Mouse (Mus musculus): ENCODE measurements at regions not wholly inside any gene's neighbourhood (a gene's known extent, or its start where the extent isn't known, plus 50 kb on each side); places are given as distances from the start of the nearest gene placed in this dataset.

DNA sequence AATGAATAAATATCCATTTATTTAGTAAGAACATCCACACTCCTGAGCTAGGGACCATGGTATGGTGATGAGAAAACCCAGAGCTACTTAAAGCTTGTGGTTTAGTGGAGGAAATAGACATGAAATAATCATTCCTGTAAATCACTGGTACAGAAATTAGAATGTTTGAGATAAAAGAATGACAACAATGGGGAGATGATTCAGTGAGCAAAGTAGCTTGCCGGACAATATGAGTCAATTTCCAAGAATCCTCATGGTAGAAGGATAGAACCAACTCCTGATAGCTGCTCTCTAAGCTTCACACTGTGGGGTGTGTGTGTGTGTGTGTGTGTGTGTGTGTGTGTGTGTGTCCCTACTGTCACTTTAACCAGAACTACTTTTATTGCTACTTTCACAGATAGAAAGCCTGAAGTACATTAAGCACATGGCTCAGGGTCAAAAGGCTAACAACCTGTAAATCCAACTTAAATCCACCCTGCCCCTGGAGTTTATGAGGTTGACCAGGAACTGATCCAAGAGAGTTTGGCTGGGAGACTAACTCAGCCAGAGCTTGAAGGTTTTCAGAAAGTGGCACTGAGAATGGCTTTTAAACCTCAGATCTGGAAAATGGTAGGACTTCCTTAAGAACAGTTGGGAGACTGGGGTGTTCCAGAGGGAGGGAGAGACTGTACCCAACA lies 336.9 kb upstream of the Gcfc2 start:
- H3K9me3 ChIP-seq (replicated peaks; ENCODE audit: control insufficient read depth, insufficient read depth, low read length, poor library complexity, severe bottlenecking): no peaks in the 10 kb centered on the region
- TF ChIP-seq CTCF (IDR thresholded peaks at IDR 0.05; ENCODE audit: low read depth, low read length) (no peak), EP300 (IDR thresholded peaks at IDR 0.05; ENCODE audit: insufficient read depth, low read depth, low read length) (no peak), POLR2A (IDR thresholded peaks at IDR 0.05; ENCODE audit: insufficient read depth, low read length) (no peak)
- no peaks in the 10 kb centered on the region for H3K36me3 ChIP-seq (ENCODE audit: control insufficient read depth, insufficient read depth, low read length, poor library complexity, severe bottlenecking)
- H3K9ac ChIP-seq (ENCODE audit: low read depth, poor library complexity, severe bottlenecking): no peak overlapping the region
- no peaks in the 10 kb centered on the region for H3K4me1 ChIP-seq (ENCODE audit: control insufficient read depth, insufficient read depth, low read length)
- H3K27ac ChIP-seq (ENCODE audit: insufficient read depth, low read length): no peak overlapping the region
- H3K27me3 ChIP-seq (ENCODE audit: control insufficient read depth, insufficient read depth, low read length, poor library complexity, severe bottlenecking): no peaks in the 10 kb centered on the region
- H3K4me3 ChIP-seq (ENCODE audit: low read depth, low read length): no peak overlapping the region

DNA sequence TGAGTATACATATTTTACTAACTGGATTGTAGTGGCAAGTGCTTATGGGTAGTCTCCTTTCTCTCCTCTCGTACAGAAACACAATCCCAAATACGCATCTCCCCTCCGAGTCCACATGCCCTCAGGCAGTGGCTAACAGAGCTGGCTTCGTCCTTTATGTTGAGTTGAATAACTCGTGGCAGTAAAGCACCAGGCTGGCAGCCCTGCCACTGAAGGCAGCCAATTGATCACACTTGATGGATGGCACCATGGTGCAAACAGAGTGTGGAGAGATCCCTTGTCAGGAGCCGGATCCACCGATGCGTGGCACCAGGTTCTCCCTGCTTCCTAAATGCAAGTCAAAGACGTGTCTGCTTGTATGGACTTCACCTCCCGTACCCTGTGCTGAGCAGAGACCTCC lies 333.7 kb upstream of the Gcfc2 start:
- TF ChIP-seq CTCF (IDR thresholded peaks at IDR 0.05; ENCODE audit: low read depth, low read length) (no peak), POLR2A (IDR thresholded peaks at IDR 0.05; ENCODE audit: insufficient read depth, low read length) (no peak), EP300 (IDR thresholded peaks at IDR 0.05; ENCODE audit: insufficient read depth, low read depth, low read length) (no peak)
- Histone ChIP-seq H3K9ac (ENCODE audit: low read depth, poor library complexity, severe bottlenecking) (no peak overlapping the region), H3K36me3 (ENCODE audit: control insufficient read depth, insufficient read depth, low read length, poor library complexity, severe bottlenecking) (no peaks in the 10 kb centered on the region), H3K4me1 (ENCODE audit: control insufficient read depth, insufficient read depth, low read length) (no peaks in the 10 kb centered on the region), H3K9me3 (replicated peaks; ENCODE audit: control insufficient read depth, insufficient read depth, low read length, poor library complexity, severe bottlenecking) (no peaks in the 10 kb centered on the region), H3K27ac (ENCODE audit: insufficient read depth, low read length) (no peak overlapping the region), H3K4me3 (ENCODE audit: low read depth, low read length) (no peak overlapping the region), H3K27me3 (ENCODE audit: control insufficient read depth, insufficient read depth, low read length, poor library complexity, severe bottlenecking) (no peaks in the 10 kb centered on the region)

- Histone ChIP-seq H3K27me3 (ENCODE audit: control insufficient read depth, insufficient read depth, low read length, poor library complexity, severe bottlenecking) (no peaks in the 10 kb centered on the region), H3K36me3 (ENCODE audit: control insufficient read depth, insufficient read depth, low read length, poor library complexity, severe bottlenecking) (no peaks in the 10 kb centered on the region), H3K9me3 (replicated peaks; ENCODE audit: control insufficient read depth, insufficient read depth, low read length, poor library complexity, severe bottlenecking) (no peaks in the 10 kb centered on the region), H3K4me1 (ENCODE audit: control insufficient read depth, insufficient read depth, low read length) (no peaks in the 10 kb centered on the region), H3K9ac (ENCODE audit: low read depth, poor library complexity, severe bottlenecking) (no peak overlapping the region), H3K4me3 (ENCODE audit: low read depth, low read length) (no peak overlapping the region), H3K27ac (ENCODE audit: insufficient read depth, low read length) (no peak overlapping the region)
- no peak for TF ChIP-seq POLR2A (IDR thresholded peaks at IDR 0.05; ENCODE audit: insufficient read depth, low read length)
- no peak for TF ChIP-seq EP300 (IDR thresholded peaks at IDR 0.05; ENCODE audit: insufficient read depth, low read depth, low read length)
- TF ChIP-seq CTCF (IDR thresholded peaks at IDR 0.05; ENCODE audit: low read depth, low read length): no peak
Measured at GRCm38 (mm10) chr6:81595926-81596325, 327.5 kb upstream of the Gcfc2 start.

- Histone ChIP-seq H3K27me3 (ENCODE audit: control insufficient read depth, insufficient read depth, low read length, poor library complexity, severe bottlenecking) (no peaks in the 10 kb centered on the region), H3K4me3 (ENCODE audit: low read depth, low read length) (no peak overlapping the region), H3K36me3 (ENCODE audit: control insufficient read depth, insufficient read depth, low read length, poor library complexity, severe bottlenecking) (no peaks in the 10 kb centered on the region), H3K4me1 (ENCODE audit: control insufficient read depth, insufficient read depth, low read length) (no peaks in the 10 kb centered on the region), H3K9ac (ENCODE audit: low read depth, poor library complexity, severe bottlenecking) (no peak overlapping the region), H3K27ac (ENCODE audit: insufficient read depth, low read length) (no peak overlapping the region), H3K9me3 (replicated peaks; ENCODE audit: control insufficient read depth, insufficient read depth, low read length, poor library complexity, severe bottlenecking) (no peaks in the 10 kb centered on the region)
- TF ChIP-seq POLR2A (IDR thresholded peaks at IDR 0.05; ENCODE audit: insufficient read depth, low read length): no peak
- no peak for TF ChIP-seq CTCF (IDR thresholded peaks at IDR 0.05; ENCODE audit: low read depth, low read length)
- TF ChIP-seq EP300 (IDR thresholded peaks at IDR 0.05; ENCODE audit: insufficient read depth, low read depth, low read length): no peak
Measured at GRCm38 (mm10) chr6:81608637-81609036, 314.8 kb upstream of the Gcfc2 start.

GRCm38 (mm10) chr6:81611980-81612379 lies 311.5 kb upstream of the Gcfc2 start:
- no peak overlapping the region for H3K4me3 ChIP-seq (ENCODE audit: low read depth, low read length)
- no peak overlapping the region for H3K9ac ChIP-seq (ENCODE audit: low read depth, poor library complexity, severe bottlenecking)
- no peaks in the 10 kb centered on the region for H3K4me1 ChIP-seq (ENCODE audit: control insufficient read depth, insufficient read depth, low read length)
- no peaks in the 10 kb centered on the region for H3K36me3 ChIP-seq (ENCODE audit: control insufficient read depth, insufficient read depth, low read length, poor library complexity, severe bottlenecking)
- H3K9me3 ChIP-seq (replicated peaks; ENCODE audit: control insufficient read depth, insufficient read depth, low read length, poor library complexity, severe bottlenecking): no peaks in the 10 kb centered on the region
- TF ChIP-seq EP300 (IDR thresholded peaks at IDR 0.05; ENCODE audit: insufficient read depth, low read depth, low read length) (no peak), CTCF (IDR thresholded peaks at IDR 0.05; ENCODE audit: low read depth, low read length) (no peak), POLR2A (IDR thresholded peaks at IDR 0.05; ENCODE audit: insufficient read depth, low read length) (no peak)
- no peaks in the 10 kb centered on the region for H3K27me3 ChIP-seq (ENCODE audit: control insufficient read depth, insufficient read depth, low read length, poor library complexity, severe bottlenecking)
- H3K27ac ChIP-seq (ENCODE audit: insufficient read depth, low read length): no peak overlapping the region

GRCm38 (mm10) chr6:81618018-81618417 lies 305.5 kb upstream of the Gcfc2 start:
- Histone ChIP-seq H3K9me3 (replicated peaks; ENCODE audit: control insufficient read depth, insufficient read depth, low read length, poor library complexity, severe bottlenecking) (no peaks in the 10 kb centered on the region), H3K36me3 (ENCODE audit: control insufficient read depth, insufficient read depth, low read length, poor library complexity, severe bottlenecking) (no peaks in the 10 kb centered on the region), H3K4me1 (ENCODE audit: control insufficient read depth, insufficient read depth, low read length) (no peaks in the 10 kb centered on the region), H3K27me3 (ENCODE audit: control insufficient read depth, insufficient read depth, low read length, poor library complexity, severe bottlenecking) (no peaks in the 10 kb centered on the region), H3K27ac (ENCODE audit: insufficient read depth, low read length) (no peak overlapping the region), H3K9ac (ENCODE audit: low read depth, poor library complexity, severe bottlenecking) (no peak overlapping the region), H3K4me3 (ENCODE audit: low read depth, low read length) (no peak overlapping the region)
- TF ChIP-seq CTCF (IDR thresholded peaks at IDR 0.05; ENCODE audit: low read depth, low read length): no peak

Measured in ES-Bruce4 (cell line).